Mouse (Mus musculus) kidney, adult 2 months (tissue): ENCODE measurements around the gene Rpl35a. TPM values are rescaled to one million over a fixed set of nuclear protein-coding genes. Genes with fewer than 3 reads are reported as not detected.
"Not testable (repeated sequence)": the region's sequence is repeated elsewhere in the genome, so short reads cannot be mapped to it uniquely, and the experiment has no call there.

ENCODE experiments used
- DNase-seq: peaks from one replicate; pipeline ENCODE4 v3.0.0; 2021
- H3K27ac ChIP-seq: fragments of 200-500 bp; 2 replicates; pipeline ENCODE4 v1.5.1; 2012; ENCODE audit warnings: low read depth, low read length, control low read depth, inconsistent platforms; ENCODE audit not compliant: insufficient read depth
- H3K27me3 ChIP-seq: fragments of 200-500 bp; replicated peaks from 2 replicates; pipeline ENCODE4 v1.6.1; 2012; ENCODE audit warnings: mild to moderate bottlenecking, moderate library complexity, low read length, inconsistent platforms; ENCODE audit not compliant: control insufficient read depth, insufficient read depth
- H3K36me3 ChIP-seq: fragments of 200-500 bp; 2 replicates; pipeline ENCODE4 v1.6.1; 2012; ENCODE audit warnings: mild to moderate bottlenecking, moderate library complexity, low read length, inconsistent platforms; ENCODE audit not compliant: control insufficient read depth, insufficient read depth
- H3K4me1 ChIP-seq: fragments of 200-500 bp; 2 replicates; pipeline ENCODE4 v1.6.1; 2011; ENCODE audit warnings: low read length; ENCODE audit not compliant: control insufficient read depth, insufficient read depth
- H3K4me3 ChIP-seq: fragments of 200-500 bp; 2 replicates; pipeline ENCODE4 v1.5.1; 2011; ENCODE audit warnings: mild to moderate bottlenecking, low read depth, low read length, control low read depth; ENCODE audit not compliant: insufficient read depth
- CTCF ChIP-seq: fragments of 200-500 bp; conservative IDR thresholded peaks from 2 replicates; pipeline ENCODE4 v1.5.1; 2011; ENCODE audit warnings: low read depth, mild to moderate bottlenecking, control low read depth, low read length, moderate library complexity, mixed read lengths; ENCODE audit not compliant: insufficient read depth, insufficient read length
- POLR2A ChIP-seq: fragments of 200-500 bp; IDR thresholded peaks from one replicate; pipeline ENCODE4 v1.6.1; 2011; ENCODE audit warnings: low read depth, low read length, control low read depth
- WGBS: fragments of 180-500 bp; shearing (Covaris S2); methylation state at CpG from one replicate; pipeline ENCODE4 v1.1.7; 2018; 5-methylcytosine and 5-hydroxymethylcytosine counted together
- polyA plus RNA-seq: library from polyadenylated mRNA; depleted of rRNA; stranded (reverse); fragments of >200 nt; gene quantifications from 2 replicates; pipeline ENCODE4 v1.2.3, GENCODE M21; 2012

Rpl35a gene
- polyA plus RNA-seq, 1 experiment = 414 TPM

- H3K27me3 ChIP-seq = no peaks in the 10 kb centered on the region
- no peak for TF ChIP-seq CTCF
- 81% methylated on average over 4 of the region's 4 CpGs for WGBS
- no peaks in the 10 kb centered on the region for H3K4me1 ChIP-seq
- H3K36me3 ChIP-seq = no peaks in the 10 kb centered on the region
- DNase-seq = no peak
- no peak overlapping the region for H3K27ac ChIP-seq
- H3K4me3 ChIP-seq = no peak overlapping the region
Measured at GRCm38 (mm10) chr16:33036006-33036405, 20.2 kb upstream of the Rpl35a start.

DNA sequence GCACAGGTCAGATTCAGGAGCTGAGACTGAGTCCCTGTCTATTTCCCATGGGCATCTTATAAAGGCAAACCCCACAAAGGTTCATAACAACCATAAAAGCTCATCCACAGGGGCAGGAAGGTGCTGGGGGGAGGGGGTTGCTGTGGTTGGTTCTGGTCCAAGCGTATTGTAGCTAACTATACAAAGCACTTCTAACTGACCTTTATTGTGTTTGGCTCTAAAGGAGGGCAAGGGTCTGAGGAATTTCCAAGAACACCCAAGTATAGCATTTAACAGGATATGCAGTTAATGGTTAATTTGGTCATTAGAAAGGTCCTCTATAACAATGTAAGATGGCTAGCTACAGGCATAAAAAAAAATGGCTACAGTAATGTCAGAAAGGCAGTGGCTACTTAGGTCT is 13.6 kb upstream of the Rpl35a start:
- WGBS = 57% methylated on average over 1 of the region's 1 CpGs

GRCm38 (mm10) chr16:33043268-33043667 is 13.0 kb upstream of the Rpl35a start:
- no peaks in the 10 kb centered on the region for H3K36me3 ChIP-seq
- H3K4me3 ChIP-seq = no peak overlapping the region
- 69% methylated on average over 2 of the region's 2 CpGs for WGBS
- no peaks in the 10 kb centered on the region; the same call in 1 of the 2 replicates for H3K4me1 ChIP-seq
- TF ChIP-seq POLR2A = no peak
- no peak for TF ChIP-seq CTCF
- DNase-seq = no peak
- H3K27ac ChIP-seq = no peak overlapping the region
- no peaks in the 10 kb centered on the region for H3K27me3 ChIP-seq

More for the DNA sequence above, 13.6 kb upstream of the Rpl35a start:
- Histone ChIP-seq H3K4me3 (no peak overlapping the region), H3K27me3 (no peaks in the 10 kb centered on the region), H3K36me3 (no peaks in the 10 kb centered on the region), H3K27ac (no peak overlapping the region), H3K4me1 (no peaks in the 10 kb centered on the region; the same call in 1 of the 2 replicates)
- TF ChIP-seq POLR2A (no peak), CTCF (no peak)
- no peak for DNase-seq

GRCm38 (mm10) chr16:33048004-33048403 is 8.2 kb upstream of the Rpl35a start:
- TF ChIP-seq POLR2A = no peak
- TF ChIP-seq CTCF = no peak
- Histone ChIP-seq H3K27ac (no peak overlapping the region), H3K27me3 (no peaks in the 10 kb centered on the region), H3K4me3 (no peak overlapping the region), H3K4me1 (no peaks in the 10 kb centered on the region), H3K36me3 (no peaks in the 10 kb centered on the region)
- DNase-seq = no peak
- WGBS = 90% methylated on average over 1 of the region's 1 CpGs

DNA sequence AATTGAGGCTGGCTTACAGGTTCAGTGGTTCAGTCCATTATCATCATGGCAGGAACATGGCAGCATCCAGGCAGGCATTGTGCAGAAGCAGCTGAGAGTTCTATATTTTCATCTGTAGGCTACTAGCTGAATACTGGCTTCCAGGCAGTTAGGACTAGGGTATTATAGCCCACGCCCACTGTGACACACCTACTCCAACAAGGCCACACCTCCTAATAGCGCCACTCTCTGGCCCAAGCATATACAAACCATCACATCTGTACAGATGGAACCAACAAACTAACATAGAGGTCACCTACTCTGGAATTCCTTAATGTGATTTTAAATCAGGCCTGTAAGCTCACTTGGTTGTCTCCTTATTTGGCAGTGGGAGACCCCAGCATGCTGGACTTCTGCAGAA is 7.6 kb upstream of the Rpl35a start:
- H3K27me3 ChIP-seq = no peaks in the 10 kb centered on the region
- DNase-seq = no peak
- TF ChIP-seq POLR2A (no peak), CTCF (no peak)
- 81% methylated on average over 2 of the region's 2 CpGs for WGBS
- H3K4me3 ChIP-seq = no peak overlapping the region
- H3K4me1 ChIP-seq = no peaks in the 10 kb centered on the region
- no peak overlapping the region for H3K27ac ChIP-seq
- H3K36me3 ChIP-seq = no peaks in the 10 kb centered on the region

GRCm38 (mm10) chr16:33049809-33050208 is 6.4 kb upstream of the Rpl35a start:
- WGBS = 93% methylated on average over 16 of the region's 16 CpGs
- H3K4me1 ChIP-seq = no peaks in the 10 kb centered on the region
- no peak overlapping the region for H3K4me3 ChIP-seq
- no peak overlapping the region for H3K27ac ChIP-seq
- TF ChIP-seq POLR2A = no peak
- TF ChIP-seq CTCF = no peak
- H3K27me3 ChIP-seq = no peaks in the 10 kb centered on the region
- no peak for DNase-seq
- H3K36me3 ChIP-seq = no peaks in the 10 kb centered on the region

GRCm38 (mm10) chr16:33053141-33053540 is 3.1 kb upstream of the Rpl35a start:
- no peaks in the 10 kb centered on the region for H3K27me3 ChIP-seq
- DNase-seq = no peak
- TF ChIP-seq POLR2A = no peak
- TF ChIP-seq CTCF = no peak
- peaks cover 2% of the 10 kb centered on the region for H3K4me1 ChIP-seq
- no peak overlapping the region for H3K4me3 ChIP-seq
- 76% methylated on average over 5 of the region's 5 CpGs for WGBS
- H3K27ac ChIP-seq = no peak overlapping the region
- H3K36me3 ChIP-seq = no peaks in the 10 kb centered on the region

DNA sequence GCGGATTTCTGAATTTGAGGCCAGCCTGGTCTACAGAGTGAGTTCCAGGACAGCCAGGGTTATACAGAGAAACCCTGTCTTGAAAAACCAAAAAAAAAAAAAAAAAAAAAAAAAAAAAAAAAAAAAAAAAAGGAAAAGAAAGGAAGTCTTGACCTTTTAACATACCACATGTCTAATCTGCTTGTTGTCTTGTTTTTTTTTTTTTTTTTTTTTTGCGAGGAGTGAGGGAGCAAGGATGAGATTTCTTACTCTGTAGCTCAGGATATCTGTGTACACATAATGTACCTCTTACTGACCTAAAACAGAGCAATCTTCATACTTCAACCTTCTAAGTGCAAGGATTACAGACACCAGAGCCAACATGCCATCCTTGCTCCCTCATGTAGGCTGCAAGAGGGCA is 1.3 kb upstream of the Rpl35a start:
- H3K36me3 ChIP-seq, H3K27ac ChIP-seq, H3K4me3 ChIP-seq, DNase-seq, H3K27me3 ChIP-seq: not testable (repeated sequence)
- peaks cover 10% of the 10 kb centered on the region for H3K4me1 ChIP-seq
- WGBS = 67% methylated on average over 2 of the region's 2 CpGs
